Mouse (Mus musculus) right cerebral cortex, postnatal 36 days (tissue): Measurements from ENCODE around the gene Aifm2.

Experiments used
- DNase-seq, 2 experiments: peaks; one replicate each; pipeline ENCODE4 v3.0.0; 2022; ENCODE audit warnings: low spot score in 2 of 2, mixed read lengths in 1 of 2

Gene Aifm2

DNA sequence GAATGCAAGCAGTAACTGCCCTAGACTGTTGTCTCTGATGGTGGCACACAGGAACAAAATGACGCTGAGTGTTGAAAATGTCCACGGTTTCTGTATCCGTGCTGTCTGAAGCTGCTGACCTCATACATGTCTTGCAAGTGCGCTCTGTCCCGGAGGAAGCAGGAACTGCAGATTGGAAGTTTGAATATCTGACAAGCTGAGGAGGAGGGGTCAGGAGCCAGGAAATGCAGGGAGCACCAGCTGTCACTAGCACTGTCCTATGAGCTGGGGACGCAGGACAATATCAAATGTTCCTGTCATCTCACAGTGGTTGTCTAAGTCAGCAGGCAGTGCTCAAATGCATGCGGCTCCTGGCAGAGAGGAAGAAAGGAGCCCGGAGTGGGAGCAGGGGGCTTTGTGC lies 49.6 kb downstream of the Aifm2 start:
- no peak for DNase-seq

DNA sequence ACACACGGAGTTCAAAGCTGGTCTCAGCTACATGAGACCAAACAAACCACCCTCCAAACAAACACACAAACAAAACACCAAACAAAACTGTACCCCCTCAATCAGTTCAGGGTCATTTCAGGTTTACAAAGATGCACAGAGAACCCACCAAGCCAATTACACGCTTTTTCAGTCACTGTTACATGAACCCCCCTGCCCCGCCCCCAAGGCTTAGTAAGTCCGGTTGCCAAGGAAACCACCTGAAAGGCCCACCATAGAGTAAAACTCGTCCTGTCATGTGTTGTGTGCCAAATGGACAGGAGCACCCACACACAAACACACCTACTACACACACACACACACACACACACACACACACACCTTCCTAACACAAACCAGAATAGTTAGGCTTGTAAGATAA lies 50.5 kb downstream of the Aifm2 start:
- no peak for DNase-seq

DNA sequence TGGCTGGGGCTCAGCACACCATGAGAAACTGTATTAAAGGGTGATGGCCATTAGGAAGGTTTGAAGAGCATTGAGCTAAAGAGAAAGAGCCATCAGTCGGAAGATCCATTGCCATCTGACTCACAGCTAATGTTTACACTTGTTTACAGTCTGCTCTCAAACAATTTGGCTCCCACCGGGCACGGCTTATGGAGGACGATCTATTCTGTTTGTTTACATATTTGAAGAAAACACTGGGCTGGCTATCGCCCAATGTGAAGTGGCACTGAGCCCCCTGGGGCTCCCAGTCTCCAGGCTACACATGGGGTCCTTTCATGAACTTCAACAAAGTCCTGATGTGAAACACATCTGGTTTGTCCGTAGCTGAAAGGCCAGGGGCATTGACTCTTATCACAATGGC lies 51.7 kb downstream of the Aifm2 start:
- DNase-seq = no peak

DNA sequence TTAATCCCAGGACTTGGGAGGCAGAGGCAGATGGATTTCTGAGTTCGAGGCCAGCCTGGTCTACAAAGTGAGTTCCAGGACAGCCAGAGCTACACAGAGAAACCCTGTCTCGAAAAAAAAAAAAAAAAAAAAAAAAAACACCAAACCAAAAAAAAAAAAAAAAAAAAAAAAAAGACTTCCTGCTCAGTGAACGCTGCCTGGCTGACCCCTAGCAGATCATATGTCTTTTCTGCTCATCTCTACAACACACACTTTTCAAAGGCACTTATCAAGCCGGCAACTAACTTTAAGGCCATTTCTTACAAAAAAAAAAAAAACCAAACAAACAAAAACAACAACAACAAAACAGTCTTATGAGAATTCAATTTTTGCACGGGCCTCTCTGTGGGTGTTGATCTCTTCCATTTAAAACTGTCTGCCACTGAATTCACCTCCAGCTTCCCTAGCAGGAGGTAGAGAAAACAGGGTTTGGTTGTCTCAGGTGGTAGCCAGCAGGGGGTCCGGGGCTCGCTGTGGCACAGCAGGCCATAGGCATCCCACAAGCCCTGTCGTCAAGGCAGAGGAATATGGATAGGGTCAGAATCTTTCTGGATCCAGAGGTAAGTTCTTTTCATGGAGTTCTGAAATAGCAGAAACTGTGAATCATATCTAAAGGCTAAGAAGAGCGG lies 66.5 kb downstream of the Aifm2 start:
- DNase-seq = no peak

DNA sequence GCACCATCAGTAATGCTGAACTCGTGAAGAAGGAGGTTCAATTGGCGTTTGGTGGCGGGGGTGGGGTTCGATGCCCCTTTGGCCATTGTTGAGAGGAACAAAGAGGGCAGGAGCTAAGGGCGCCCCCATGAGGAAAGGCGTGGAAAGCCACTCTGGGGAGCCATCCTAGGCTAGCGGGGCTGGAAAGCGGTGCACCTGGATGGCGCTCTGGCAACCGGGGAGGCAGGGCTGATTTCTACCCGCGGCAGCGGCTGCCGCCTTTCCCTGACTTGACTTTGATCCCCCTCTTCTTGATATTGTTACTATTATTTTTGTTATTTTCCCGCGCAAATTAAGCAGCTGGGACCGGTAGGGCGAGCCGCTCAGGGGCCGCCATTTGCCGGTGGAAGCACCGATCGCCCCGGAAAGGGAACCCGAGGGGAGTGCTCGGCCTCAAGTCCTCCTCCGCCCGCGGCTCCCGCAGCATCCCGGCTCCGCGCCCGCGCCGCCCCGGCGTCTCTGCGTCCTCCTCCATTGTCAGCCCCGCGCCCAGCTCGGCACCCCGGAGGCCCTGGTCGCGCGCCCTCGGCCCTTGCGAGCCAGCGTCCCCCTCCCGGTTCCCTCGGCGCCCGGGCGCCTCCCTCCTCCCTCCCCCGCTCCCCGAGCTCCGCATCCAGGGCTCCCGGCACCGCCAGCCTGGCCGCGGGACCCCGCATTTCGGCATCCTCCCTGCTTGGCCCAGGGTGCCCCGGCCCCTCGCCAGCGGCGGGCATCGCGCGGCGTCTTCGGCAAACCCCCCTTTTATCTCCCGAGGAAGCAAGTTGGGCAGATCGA lies 67.9 kb downstream of the Aifm2 start:
- peak; percentile 56 to 63 for DNase-seq

DNA sequence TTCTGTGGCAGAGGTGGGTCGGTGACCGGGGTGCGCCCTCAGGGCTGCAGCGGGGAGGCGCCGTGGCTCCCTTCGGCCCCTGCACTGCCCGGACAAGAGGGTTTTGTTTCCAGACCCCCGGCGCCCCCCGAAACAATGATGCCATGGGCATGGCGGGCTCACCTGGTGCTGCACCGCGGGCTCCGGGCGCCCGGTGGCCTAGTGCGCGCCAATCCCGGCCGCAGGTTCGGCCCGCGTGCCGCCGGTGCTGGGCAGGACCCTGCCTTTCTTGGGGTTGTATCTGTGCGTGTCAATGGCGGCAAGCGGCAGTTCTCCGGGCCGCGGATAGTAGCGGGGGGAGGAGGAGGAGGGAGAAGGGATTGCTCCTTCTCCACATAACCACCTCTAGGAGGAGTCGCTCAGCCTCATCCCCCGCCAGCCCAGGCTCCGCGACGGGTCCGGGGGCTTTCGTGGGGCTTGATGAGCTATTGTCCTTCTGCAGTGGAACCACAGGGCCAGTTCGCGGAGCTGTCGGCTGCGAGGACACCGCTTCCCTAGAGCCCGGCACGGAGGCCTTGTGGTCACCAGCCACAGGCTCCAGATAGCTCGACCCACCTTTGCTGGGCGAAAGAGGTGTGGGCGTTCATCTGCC lies 68.7 kb downstream of the Aifm2 start, which contains the start of gene H2afy2:
TSS of gene H2afy2 (minus strand) at position 527 of the 631 bp plus-strand sequence.
- DNase-seq = peak; percentile 63 to 68

DNA sequence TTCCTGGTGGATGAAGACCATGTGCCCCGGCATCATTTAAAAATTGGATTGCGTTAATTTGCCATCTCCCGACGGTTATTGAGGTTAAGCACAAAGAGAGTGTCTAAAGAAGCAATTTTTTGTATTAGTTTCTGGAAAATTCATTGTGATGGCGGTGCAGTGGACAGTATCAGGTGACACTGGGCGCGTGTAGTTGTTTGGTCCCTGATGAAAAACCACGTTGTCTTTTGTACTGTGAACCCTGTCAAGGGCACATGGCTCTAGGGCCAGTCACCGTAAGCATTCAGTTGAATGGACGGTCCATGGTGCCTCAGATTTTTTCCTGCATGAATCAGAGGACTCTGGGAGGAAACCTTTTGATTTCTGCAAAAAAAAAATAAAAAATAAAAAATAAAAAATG lies 69.4 kb downstream of the Aifm2 start:
- no peak for DNase-seq

DNA sequence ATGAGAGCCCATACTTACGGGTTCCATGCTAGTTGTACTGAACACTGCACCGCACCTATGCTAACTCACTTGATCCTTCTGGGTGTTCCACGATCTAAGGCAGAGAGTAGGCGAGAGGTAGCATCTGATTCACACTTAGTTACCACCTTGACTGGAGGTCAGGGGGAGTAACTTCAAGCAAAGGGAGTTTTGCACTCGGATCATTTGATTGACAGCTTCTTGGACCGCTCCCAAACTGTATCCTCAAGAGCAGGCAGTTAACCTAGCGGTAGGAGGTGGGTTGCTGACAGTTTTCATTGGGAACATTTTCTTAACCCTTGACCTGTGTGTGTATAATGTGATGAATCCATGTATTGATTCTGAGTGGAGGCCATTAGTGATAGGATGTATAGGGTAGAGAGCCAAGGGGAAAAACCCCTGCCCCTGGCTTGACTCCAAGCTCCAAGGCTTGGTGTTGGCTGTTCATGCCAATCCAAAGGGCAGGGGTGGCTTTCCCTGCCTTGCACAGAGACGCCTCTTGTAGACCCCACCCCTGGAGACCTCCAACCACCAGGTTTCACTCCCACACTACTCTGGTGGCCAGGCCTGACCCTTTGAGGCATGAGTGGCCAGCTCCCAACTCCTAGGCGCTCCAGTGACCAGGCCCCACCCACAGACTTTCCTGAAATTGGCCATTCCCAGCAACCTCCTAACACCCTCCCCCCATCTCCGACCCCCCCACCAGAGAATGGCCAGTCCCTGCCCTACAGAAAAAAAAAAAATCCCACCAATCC lies 72.7 kb downstream of the Aifm2 start:
- no peak for DNase-seq

DNA sequence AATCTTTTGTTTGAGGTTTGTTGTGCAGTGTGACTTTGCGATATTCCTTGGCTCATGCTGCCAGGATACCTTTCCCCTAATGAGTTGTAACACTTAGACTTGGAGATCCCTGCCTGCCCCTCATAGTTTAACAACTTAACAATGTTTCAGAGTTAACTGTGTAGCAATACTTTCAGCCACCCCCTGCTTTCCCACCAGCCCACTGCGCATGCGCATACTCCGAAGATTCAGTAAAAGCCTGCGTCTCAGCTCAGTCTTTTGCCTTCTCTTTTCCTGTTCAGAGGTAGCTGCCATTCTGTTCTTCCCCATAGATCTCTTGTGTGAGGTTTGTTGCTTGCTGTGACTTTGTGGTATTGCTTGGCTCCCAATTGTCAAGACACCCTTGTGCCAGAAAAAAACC lies 73.4 kb downstream of the Aifm2 start:
- DNase-seq = no peak
